Mouse (Mus musculus) erythroblast, embryonic 14.5 days (primary cell): Measurements from ENCODE around the gene Ifitm1.

Experiments used
- GATA1 ChIP-seq: IDR thresholded peaks from 2 replicates; pipeline ENCODE4 v1.6.1; 2012; ENCODE audit warnings: low read length, inconsistent platforms, mixed read lengths
- TAL1 ChIP-seq: IDR thresholded peaks from 3 replicates; pipeline ENCODE4 v1.6.1; 2012; ENCODE audit warnings: low read length, inconsistent platforms, mixed read lengths

- TF ChIP-seq GATA1 (no peak), TAL1 (no peak)
Measured at GRCm38 (mm10) chr7:140971479-140972171, 4.6 kb downstream of the Ifitm1 start.
